Mouse (Mus musculus) C2C12 (cell line): ENCODE data around the gene Cst12.

Experiments used
- CTCF ChIP-seq: IDR thresholded peaks from one replicate; pipeline ENCODE4 v1.5.1; 2011; ENCODE audit not compliant: control insufficient read depth, insufficient read depth, insufficient read length
- FOSL1 ChIP-seq: IDR thresholded peaks from one replicate; pipeline ENCODE4 v1.8.0; 2011; ENCODE audit warnings: mild to moderate bottlenecking, low read length; ENCODE audit not compliant: poor library complexity, insufficient read depth, severe bottlenecking
- MAX ChIP-seq: IDR thresholded peaks from one replicate; pipeline ENCODE4 v1.6.1; 2011; ENCODE audit warnings: mild to moderate bottlenecking, control low read depth
- MYOD1 ChIP-seq: IDR thresholded peaks from one replicate; pipeline ENCODE4 v1.6.1; 2011; ENCODE audit warnings: low read depth; ENCODE audit not compliant: control insufficient read depth, insufficient read length
- MYOG ChIP-seq: IDR thresholded peaks from one replicate; pipeline ENCODE4 v1.6.1; 2011; ENCODE audit not compliant: control insufficient read depth, insufficient read length; ENCODE audit errors: extremely low read depth
- USF1 ChIP-seq: IDR thresholded peaks from one replicate; pipeline ENCODE4 v1.6.1; 2011; ENCODE audit warnings: low read depth, mild to moderate bottlenecking, control low read depth, moderate library complexity

DNA sequence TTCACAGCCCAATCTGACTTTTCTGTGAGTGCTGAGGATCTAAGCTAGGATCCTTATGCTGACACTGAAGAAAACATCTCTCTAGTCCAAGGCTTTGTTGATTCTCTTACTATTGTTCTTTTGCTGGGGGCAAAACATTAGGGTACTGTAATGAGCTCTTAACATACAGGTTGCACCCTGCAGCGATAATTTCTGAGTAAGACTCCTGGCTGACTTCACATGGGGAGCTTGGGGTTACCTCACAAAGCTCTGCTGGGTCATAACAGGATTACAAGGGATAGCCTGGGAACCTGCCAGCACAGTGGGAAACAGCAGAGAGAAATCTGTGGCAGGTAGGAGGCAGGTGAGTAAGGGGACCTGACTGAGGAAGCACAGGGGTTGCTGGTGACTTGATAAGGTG lies 39.1 kb upstream of the Cst12 start, which contains the start of gene Cstl1:
- TF ChIP-seq CTCF (no peak), FOSL1 (no peak), USF1 (no peak), MYOG (no peak), MYOD1 (no peak), MAX (no peak)
